Mouse (Mus musculus): ENCODE results near the gene Gba.

- no peak for TF ChIP-seq CTCF (IDR thresholded peaks at IDR 0.05; ENCODE audit: low read depth)
- no peak for TF ChIP-seq EP300 (IDR thresholded peaks at IDR 0.05; ENCODE audit: low read depth)
Measured at GRCm38 (mm10) chr3:89233562-89234110, 30.9 kb downstream of the Gba start.

All from heart, postnatal 0 days (tissue).